Comparison of ENCODE assay signal across 8 mouse cellular contexts in the genomic region with DNA sequence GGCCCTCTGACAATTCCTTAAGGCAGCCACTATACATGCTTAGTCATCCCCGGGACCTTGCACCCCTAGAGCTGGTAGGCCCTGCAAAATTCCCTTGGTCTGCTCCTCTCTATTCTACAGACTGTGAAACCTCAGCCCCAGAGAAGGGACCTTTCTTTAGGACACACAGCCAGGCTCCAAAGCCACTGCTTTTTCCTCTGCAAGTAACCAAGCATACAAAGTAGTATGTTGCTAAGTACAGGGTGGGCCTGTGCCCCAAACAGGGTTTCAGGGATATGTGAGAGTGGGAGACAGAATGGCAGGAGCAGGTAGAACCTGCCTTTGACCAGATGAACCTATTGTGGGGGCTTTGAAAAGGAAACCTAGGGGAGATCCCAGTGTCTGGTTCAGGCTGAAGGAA. TPM values are rescaled to one million over a fixed set of nuclear protein-coding genes. Genes with fewer than 3 reads are reported as not detected.
DNase-seq lines count a peak whose midpoint lies in the region; ATAC-seq and TF ChIP-seq lines count a peak whose summit lies in the region.

No protein-coding gene starts in this region.

- H3K4me3 ChIP-seq in intestine, embryonic 14.5 days (ENCODE audit: low read depth, low read length) = no peak overlapping the region
- no peak overlapping the region for H3K4me3 ChIP-seq in intestine, postnatal 0 days (ENCODE audit: low read depth, low read length)
- peak overlapping the region; percentile 63 for H3K4me3 ChIP-seq in embryonic facial prominence, embryonic 12.5 days
- peak overlapping the region; percentile 88 for H3K4me3 ChIP-seq in hindbrain, embryonic 10.5 days
- H3K4me3 ChIP-seq in midbrain, embryonic 14.5 days (replicated peaks; ENCODE audit: low read depth, low read length) = peak overlapping the region; percentile 89

- no peak overlapping the region for H3K9ac ChIP-seq in intestine, embryonic 14.5 days (ENCODE audit: low read length)
- H3K9ac ChIP-seq in intestine, postnatal 0 days (ENCODE audit: low read depth, low read length) = no peak overlapping the region
- H3K9ac ChIP-seq in embryonic facial prominence, embryonic 12.5 days = peak overlapping the region; percentile 71
- H3K9ac ChIP-seq in midbrain, embryonic 14.5 days (replicated peaks; ENCODE audit: low read length) = peak overlapping the region; percentile 92

- H3K9me3 ChIP-seq in intestine, embryonic 14.5 days (ENCODE audit: control insufficient read depth, low read length) = no peaks in the 10 kb centered on the region
- no peaks in the 10 kb centered on the region for H3K9me3 ChIP-seq in intestine, postnatal 0 days (ENCODE audit: control insufficient read depth)
- no peaks in the 10 kb centered on the region for H3K9me3 ChIP-seq in embryonic facial prominence, embryonic 12.5 days
- H3K9me3 ChIP-seq in hindbrain, embryonic 10.5 days = no peaks in the 10 kb centered on the region
- H3K9me3 ChIP-seq in midbrain, embryonic 14.5 days (ENCODE audit: control insufficient read depth, low read length) = no peaks in the 10 kb centered on the region

- no peak for DNase-seq in intestine, embryonic 14.5 days (ENCODE audit: low spot score)
- DNase-seq in hindbrain, embryonic 10.5 days (ENCODE audit: low spot score) = no peak
- DNase-seq in midbrain, embryonic 14.5 days = no peak
- no peak for DNase-seq in cerebellum, adult 9-10 months
- DNase-seq in layer of hippocampus, postnatal 25 days (ENCODE audit: extremely low spot score in 1 of 2, low spot score in 1 of 2) = no peak
- DNase-seq in kidney, postnatal 4 days = no peak

- 0 out of 2 replicates have a peak, but pooled peaks cover 10% of the 10 kb centered on the region for H3K36me3 ChIP-seq in intestine, embryonic 14.5 days (ENCODE audit: control insufficient read depth, insufficient read depth, low read length)
- no peaks in the 10 kb centered on the region for H3K36me3 ChIP-seq in intestine, postnatal 0 days (ENCODE audit: control insufficient read depth, insufficient read depth)
- H3K36me3 ChIP-seq in embryonic facial prominence, embryonic 12.5 days = peaks cover 35% of the 10 kb centered on the region
- peaks cover 42% of the 10 kb centered on the region for H3K36me3 ChIP-seq in hindbrain, embryonic 10.5 days
- peaks cover 41% of the 10 kb centered on the region for H3K36me3 ChIP-seq in midbrain, embryonic 14.5 days (ENCODE audit: control insufficient read depth, insufficient read depth, low read length)

- ATAC-seq in intestine, embryonic 14.5 days (replicated peaks; ENCODE audit: low FRiP score, low TSS enrichment, low read depth) = no peak
- no peak for ATAC-seq in intestine, postnatal 0 days
- ATAC-seq in embryonic facial prominence, embryonic 12.5 days (ENCODE audit: insufficient number of reproducible peaks, insufficient read depth, low FRiP score, low TSS enrichment) = no peak
- ATAC-seq in midbrain, embryonic 14.5 days (ENCODE audit: low FRiP score, low TSS enrichment) = no peak

- H3K4me1 ChIP-seq in intestine, embryonic 14.5 days (replicated peaks; ENCODE audit: control insufficient read depth, insufficient read depth, low read length) = peaks cover 7% of the 10 kb centered on the region; the same call in 1 of the 2 replicates
- no peaks in the 10 kb centered on the region for H3K4me1 ChIP-seq in intestine, postnatal 0 days (replicated peaks; ENCODE audit: control insufficient read depth, insufficient read depth, low read length)
- H3K4me1 ChIP-seq in embryonic facial prominence, embryonic 12.5 days = peaks cover 11% of the 10 kb centered on the region
- H3K4me1 ChIP-seq in hindbrain, embryonic 10.5 days (replicated peaks) = peaks cover 26% of the 10 kb centered on the region
- H3K4me1 ChIP-seq in midbrain, embryonic 14.5 days (ENCODE audit: control insufficient read depth, insufficient read depth, low read length) = peaks cover 10% of the 10 kb centered on the region

- no peak for TF ChIP-seq CTCF in intestine, postnatal 0 days (IDR thresholded peaks at IDR 0.05; ENCODE audit: low read depth)

- WGBS in intestine, embryonic 14.5 days = 100% methylated on average over 1 of the region's 1 CpGs
- 75% methylated on average over 1 of the region's 1 CpGs for WGBS in intestine, postnatal 0 days
- WGBS in embryonic facial prominence, embryonic 12.5 days = 75% methylated on average over 1 of the region's 1 CpGs
- WGBS in hindbrain, embryonic 10.5 days = 81% methylated on average over 1 of the region's 1 CpGs
- WGBS in midbrain, embryonic 14.5 days = 88% methylated on average over 1 of the region's 1 CpGs

- no peak overlapping the region for H3K27ac ChIP-seq in intestine, embryonic 14.5 days (ENCODE audit: low read depth)
- no peak overlapping the region for H3K27ac ChIP-seq in intestine, postnatal 0 days (ENCODE audit: low read depth, low read length)
- no peak overlapping the region for H3K27ac ChIP-seq in embryonic facial prominence, embryonic 12.5 days
- H3K27ac ChIP-seq in hindbrain, embryonic 10.5 days = peak overlapping the region; percentile 91; the same call in 1 of the 2 replicates
- H3K27ac ChIP-seq in midbrain, embryonic 14.5 days (replicated peaks; ENCODE audit: low read depth, low read length) = no peak overlapping the region

- H3K4me2 ChIP-seq in intestine, embryonic 14.5 days (ENCODE audit: low read length) = peak overlapping the region; percentile 66
- H3K4me2 ChIP-seq in intestine, postnatal 0 days (replicated peaks; ENCODE audit: low read depth) = no peak overlapping the region
- peak overlapping the region; percentile 87 for H3K4me2 ChIP-seq in embryonic facial prominence, embryonic 12.5 days (replicated peaks)
- H3K4me2 ChIP-seq in midbrain, embryonic 14.5 days (ENCODE audit: low read length) = peak overlapping the region; percentile 86

- no peaks in the 10 kb centered on the region for H3K27me3 ChIP-seq in intestine, embryonic 14.5 days (replicated peaks; ENCODE audit: control insufficient read depth, insufficient read depth, low read length)
- no peaks in the 10 kb centered on the region for H3K27me3 ChIP-seq in intestine, postnatal 0 days (replicated peaks; ENCODE audit: control insufficient read depth, insufficient read depth, low read length)
- H3K27me3 ChIP-seq in embryonic facial prominence, embryonic 12.5 days = 0 out of 2 replicates have a peak, but pooled peaks cover 3% of the 10 kb centered on the region
- peaks cover 14% of the 10 kb centered on the region; the same call in 1 of the 2 replicates for H3K27me3 ChIP-seq in hindbrain, embryonic 10.5 days (ENCODE audit: insufficient read depth, poor library complexity, severe bottlenecking)
- H3K27me3 ChIP-seq in midbrain, embryonic 14.5 days (ENCODE audit: control insufficient read depth, insufficient read depth, low read length) = no peaks in the 10 kb centered on the region

RNA-seq across cellular contexts. Expression of a gene that starts 1.2 kb away (rescaled TPM):
- 4.7 and 5.3 TPM in 2 replicates for polyA plus RNA-seq in intestine, embryonic 14.5 days (2014; fragmentation: Nextera tagmentation; extraction: Ambion mirVana)
- polyA plus RNA-seq in intestine, postnatal 0 days (2015; fragmentation: Nextera tagmentation; extraction: Ambion mirVana) = 1.7 and 1.8 TPM in 2 replicates
- 12.3 and 13.8 TPM in 2 replicates for polyA plus RNA-seq in embryonic facial prominence, embryonic 12.5 days (2016; fragmentation: Nextera tagmentation; extraction: Ambion mirVana)
- 8.6 and 16.3 TPM in 2 replicates for polyA plus RNA-seq in hindbrain, embryonic 10.5 days (2016; fragmentation: Nextera tagmentation; extraction: Ambion mirVana)
- 22.3 and 39.4 TPM in 2 replicates for polyA plus RNA-seq in midbrain, embryonic 14.5 days (2014; fragmentation: Nextera tagmentation; extraction: Ambion mirVana)
- total RNA-seq in layer of hippocampus, postnatal 25 days (2021) = 10 to 100 TPM; 39.9 to 41.8 TPM

RNA-seq across cellular contexts. Expression of a gene that starts 47.9 kb away (rescaled TPM):
- polyA plus RNA-seq in intestine, embryonic 14.5 days (2014; fragmentation: Nextera tagmentation; extraction: Ambion mirVana) = 437 and 474 TPM in 2 replicates
- 217 and 232 TPM in 2 replicates for polyA plus RNA-seq in intestine, postnatal 0 days (2015; fragmentation: Nextera tagmentation; extraction: Ambion mirVana)
- polyA plus RNA-seq in embryonic facial prominence, embryonic 12.5 days (2016; fragmentation: Nextera tagmentation; extraction: Ambion mirVana) = 504 and 505 TPM in 2 replicates
- polyA plus RNA-seq in hindbrain, embryonic 10.5 days (2016; fragmentation: Nextera tagmentation; extraction: Ambion mirVana) = 502 and 539 TPM in 2 replicates
- polyA plus RNA-seq in midbrain, embryonic 14.5 days (2014; fragmentation: Nextera tagmentation; extraction: Ambion mirVana) = 357 and 372 TPM in 2 replicates
- total RNA-seq in layer of hippocampus, postnatal 25 days (2021) = 100 to 1,000 TPM; 322 to 331 TPM

RNA-seq across cellular contexts. Expression of a gene that starts 59.9 kb away (rescaled TPM):
- polyA plus RNA-seq in intestine, embryonic 14.5 days (2014; fragmentation: Nextera tagmentation; extraction: Ambion mirVana) = 24.2 and 31.4 TPM in 2 replicates
- 72.4 and 81.9 TPM in 2 replicates for polyA plus RNA-seq in intestine, postnatal 0 days (2015; fragmentation: Nextera tagmentation; extraction: Ambion mirVana)
- 32.7 and 35.4 TPM in 2 replicates for polyA plus RNA-seq in embryonic facial prominence, embryonic 12.5 days (2016; fragmentation: Nextera tagmentation; extraction: Ambion mirVana)
- polyA plus RNA-seq in hindbrain, embryonic 10.5 days (2016; fragmentation: Nextera tagmentation; extraction: Ambion mirVana) = 1.2 and 2.3 TPM in 2 replicates
- polyA plus RNA-seq in midbrain, embryonic 14.5 days (2014; fragmentation: Nextera tagmentation; extraction: Ambion mirVana) = 2.0 and 3.4 TPM in 2 replicates
- 10 to 100 TPM; 15.8 to 17.5 TPM for total RNA-seq in layer of hippocampus, postnatal 25 days (2021)

Comparison
In these comparisons a context has a peak if more than half of its experiments do, and no peak if none do; other contexts are left out.
1. H3K4me3 ChIP-seq: peak in embryonic facial prominence, embryonic 12.5 days (single experiment), hindbrain, embryonic 10.5 days (single experiment) and midbrain, embryonic 14.5 days (single experiment); none in intestine, embryonic 14.5 days (single experiment) and intestine, postnatal 0 days (single experiment).
2. H3K9ac ChIP-seq: peak in embryonic facial prominence, embryonic 12.5 days (single experiment) and midbrain, embryonic 14.5 days (single experiment); none in intestine, embryonic 14.5 days (single experiment) and intestine, postnatal 0 days (single experiment).